Mouse (Mus musculus): ENCODE data around the gene Msh5. TPM values are rescaled to one million over a fixed set of nuclear protein-coding genes. Genes with fewer than 3 reads are reported as not detected.
A peak's percentile ranks its signal among the peaks of the same experiment; 100 is the strongest.

The Msh5 gene
- 1 to 10 TPM; 1.3 to 1.4 (median 1.4) TPM for polyA plus RNA-seq (2017; shearing (Covaris generic))

GRCm38 (mm10) chr17:35046681-35047455 is at the start of gene Msh5:
Msh5 (minus strand) TSS chr17:35046745.
- peak; percentile 87 for ATAC-seq

GRCm38 (mm10) chr17:35094475-35095365 is 48.2 kb upstream of the Msh5 start:
- no peak for ATAC-seq

- no peak for ATAC-seq
Measured at GRCm38 (mm10) chr17:35092403-35093198, 46.1 kb upstream of the Msh5 start.

GRCm38 (mm10) chr17:35090166-35090932 is 43.8 kb upstream of the Msh5 start:
- ATAC-seq: no peak

- ATAC-seq: peak; percentile 95
Measured at GRCm38 (mm10) chr17:35088825-35089644, 42.5 kb upstream of the Msh5 start, which contains the start of gene Abhd16a. Abhd16a (plus strand) TSS chr17:35089263.

- no peak for ATAC-seq
Measured at GRCm38 (mm10) chr17:35088151-35088550, 41.6 kb upstream of the Msh5 start.

GRCm38 (mm10) chr17:35085208-35085865 is 38.8 kb upstream of the Msh5 start, which contains the start of gene Ly6g6f:
Ly6g6f (minus strand) TSS chr17:35085610.
- ATAC-seq: no peak

- ATAC-seq: no peak
Measured at GRCm38 (mm10) chr17:35083929-35084497, 37.5 kb upstream of the Msh5 start.

GRCm38 (mm10) chr17:35082841-35083576 is 36.5 kb upstream of the Msh5 start:
- no peak for ATAC-seq

GRCm38 (mm10) chr17:35080710-35081109 is 34.2 kb upstream of the Msh5 start:
- no peak for ATAC-seq

GRCm38 (mm10) chr17:35080248-35080647 is 33.7 kb upstream of the Msh5 start:
- no peak for ATAC-seq

GRCm38 (mm10) chr17:35079778-35080177 is 33.2 kb upstream of the Msh5 start:
- no peak for ATAC-seq

- no peak for ATAC-seq
Measured at GRCm38 (mm10) chr17:35077786-35078233, 31.3 kb upstream of the Msh5 start, which contains the start of gene Ly6g6d. Ly6g6d (minus strand) TSS chr17:35078065.

GRCm38 (mm10) chr17:35077285-35077684 is 30.7 kb upstream of the Msh5 start:
- no peak for ATAC-seq

GRCm38 (mm10) chr17:35076507-35077176 is 30.1 kb upstream of the Msh5 start, which contains the start of gene Ly6g6e:
Ly6g6e (plus strand) TSS chr17:35076902.
- no peak for ATAC-seq

- no peak for ATAC-seq
Measured at GRCm38 (mm10) chr17:35074097-35074496, 27.6 kb upstream of the Msh5 start.

GRCm38 (mm10) chr17:35071454-35071853 is 24.9 kb upstream of the Msh5 start:
- no peak for ATAC-seq

GRCm38 (mm10) chr17:35070556-35071229 is 24.1 kb upstream of the Msh5 start:
- no peak for ATAC-seq

Measured in inflammation-experienced regulatory T-cells, adult 6 months (primary cell).